In genomic region chr11:112779762-112780161, GRCm38 (mm10) we compare ENCODE assay signal across 8 mouse cellular contexts. TPM values are rescaled to one million over a fixed set of nuclear protein-coding genes. Genes with fewer than 3 reads are reported as not detected.
DNase-seq lines count a peak whose midpoint lies in the region; ATAC-seq lines count a peak whose summit lies in the region.
"Had no signal": no experiment of that assay in that cellular context is flagged by ENCODE, and none has a peak within 500 bp of the region (broad histone marks: within the 10 kb centered on the region; RNA-seq: fewer than 3 reads in every experiment).

No protein-coding gene starts in this region.

- H3K9ac ChIP-seq in forebrain, embryonic 14.5 days (ENCODE audit: low read length): no peak overlapping the region
- no peak overlapping the region for H3K9ac ChIP-seq in kidney, embryonic 15.5 days
- H3K9ac ChIP-seq: liver, embryonic 13.5 days had no signal

- WGBS in forebrain, embryonic 14.5 days: under 1% methylated on average over 10 of the region's 10 CpGs
- 2% methylated on average over 10 of the region's 10 CpGs for WGBS in kidney, embryonic 15.5 days

- peaks cover 20% of the 10 kb centered on the region for H3K4me1 ChIP-seq in forebrain, embryonic 14.5 days (ENCODE audit: control insufficient read depth, insufficient read depth, low read length)
- peaks cover 42% of the 10 kb centered on the region for H3K4me1 ChIP-seq in kidney, embryonic 15.5 days
- H3K4me1 ChIP-seq: liver, embryonic 13.5 days had no signal

- H3K27ac ChIP-seq in forebrain, embryonic 14.5 days (ENCODE audit: low read depth, low read length): no peak overlapping the region
- no peak overlapping the region for H3K27ac ChIP-seq in kidney, embryonic 15.5 days
- H3K27ac ChIP-seq: liver, embryonic 13.5 days had no signal

- H3K27me3 ChIP-seq in forebrain, embryonic 14.5 days (replicated peaks; ENCODE audit: control insufficient read depth, insufficient read depth, low read length): no peaks in the 10 kb centered on the region; the same call in none of the 2 replicates
- peaks cover 73% of the 10 kb centered on the region for H3K27me3 ChIP-seq in kidney, embryonic 15.5 days

- H3K36me3 ChIP-seq in forebrain, embryonic 14.5 days (ENCODE audit: control insufficient read depth, insufficient read depth, low read length): peaks cover 5% of the 10 kb centered on the region
- no peaks in the 10 kb centered on the region for H3K36me3 ChIP-seq in kidney, embryonic 15.5 days
- H3K36me3 ChIP-seq: liver, embryonic 13.5 days had no signal

- H3K4me2 ChIP-seq in forebrain, embryonic 14.5 days (ENCODE audit: low read length): peak overlapping the region; percentile 98
- peak overlapping the region; percentile 36 for H3K4me2 ChIP-seq in kidney, embryonic 15.5 days
- H3K4me2 ChIP-seq: liver, embryonic 13.5 days had no signal

- no peak overlapping the region for H3K4me3 ChIP-seq in forebrain, embryonic 14.5 days (ENCODE audit: low read depth, low read length)
- no peak overlapping the region for H3K4me3 ChIP-seq in kidney, embryonic 15.5 days (replicated peaks)
- H3K4me3 ChIP-seq: liver, embryonic 13.5 days had no signal

- no peak for ATAC-seq in forebrain, embryonic 14.5 days
- no peak for ATAC-seq in kidney, embryonic 15.5 days (replicated peaks; ENCODE audit: low FRiP score)

- intact Hi-C loops in left cerebral cortex, postnatal 25 days (cut with DNase I): loop anchor here (2.0 to 10.0 kb wide), 6 partner anchors 203 to 1243 kb away; no protein-coding TSS in a partner anchor

- H3K9me3 ChIP-seq in forebrain, embryonic 14.5 days (replicated peaks; ENCODE audit: control insufficient read depth, low read length): no peaks in the 10 kb centered on the region
- H3K9me3 ChIP-seq in kidney, embryonic 15.5 days (replicated peaks): no peaks in the 10 kb centered on the region
- H3K9me3 ChIP-seq: liver, embryonic 13.5 days had no signal

- peak; percentile 32 to 35 for DNase-seq in left cerebral cortex, postnatal 25 days (ENCODE audit: low spot score in 2 of 2)
- no peak for DNase-seq in left cerebral cortex, adult 11 months (ENCODE audit: low spot score)
- peak; percentile 31 for DNase-seq in adrenal gland, adult 2 months
- peak; percentile 80 for DNase-seq in forebrain, embryonic 14.5 days (ENCODE audit: low spot score)
- DNase-seq in lung, postnatal 36 days: peak; percentile 48
- DNase-seq in spleen, postnatal 10 days (ENCODE audit: low spot score in 2 of 2): no peak
- DNase-seq: liver, embryonic 13.5 days had no signal

RNA-seq across cellular contexts. Expression of gene Sox9, which starts 2.3 kb away (rescaled TPM):
- 10 to 100 TPM; 25.7 to 25.9 TPM for total RNA-seq in left cerebral cortex, postnatal 25 days (2021)
- total RNA-seq in adrenal gland, adult 2 months (2021): 1 to 10 TPM; 2.0 to 4.2 TPM
- 2.9 and 4.0 TPM in 2 replicates for polyA plus RNA-seq in adrenal gland, adult 2 months (2012; rRNA removed)
- 43.6 and 49.4 TPM in 2 replicates for polyA plus RNA-seq in forebrain, embryonic 14.5 days (2014; fragmentation: Nextera tagmentation; extraction: Ambion mirVana)
- polyA plus RNA-seq in kidney, embryonic 15.5 days (2015; fragmentation: Nextera tagmentation; extraction: Ambion mirVana): 36.2 and 37.9 TPM in 2 replicates

Comparison
In these comparisons a context has a peak if more than half of its experiments do, and no peak if none do; other contexts are left out.
1. DNase-seq: peak in left cerebral cortex, postnatal 25 days (2 of 2), adrenal gland, adult 2 months (single experiment), forebrain, embryonic 14.5 days (single experiment) and lung, postnatal 36 days (single experiment); none in left cerebral cortex, adult 11 months (single experiment) and spleen, postnatal 10 days (0 of 2).